Mouse (Mus musculus) intestine, embryonic 15.5 days (tissue): ENCODE results near the gene Nebl. TPM values are rescaled to one million over a fixed set of nuclear protein-coding genes. Genes with fewer than 3 reads are reported as not detected.
A peak's percentile ranks its signal among the peaks of the same experiment; 100 is the strongest.

Source experiments
- ATAC-seq: fragments of 200-750 bp; cut with Nextera tagmentation; 2 replicates; pipeline ENCODE4 v1.8.0; 2017; ENCODE audit warnings: moderate TSS enrichment, moderate library complexity
- H3K27ac ChIP-seq: fragments of 300-500 bp; sonication (generic); 2 replicates; pipeline ENCODE4 v1.5.1; 2015; ENCODE audit warnings: mild to moderate bottlenecking, inconsistent platforms
- H3K27me3 ChIP-seq: fragments of 300-500 bp; sonication (generic); replicated peaks from 2 replicates; pipeline ENCODE4 v1.6.1; 2015; ENCODE audit warnings: inconsistent platforms
- H3K36me3 ChIP-seq: fragments of 300-500 bp; sonication (generic); 2 replicates; pipeline ENCODE4 v1.6.1; 2015; ENCODE audit warnings: inconsistent platforms
- H3K4me1 ChIP-seq: fragments of 300-500 bp; sonication (generic); replicated peaks from 2 replicates; pipeline ENCODE4 v1.6.1; 2015; ENCODE audit warnings: inconsistent platforms
- H3K4me2 ChIP-seq: fragments of 300-500 bp; sonication (generic); replicated peaks from 2 replicates; pipeline ENCODE4 v1.6.1; 2015; ENCODE audit warnings: mild to moderate bottlenecking, inconsistent platforms
- H3K4me3 ChIP-seq: fragments of 300-500 bp; sonication (generic); replicated peaks from 2 replicates; pipeline ENCODE4 v1.5.1; 2015; ENCODE audit warnings: inconsistent platforms
- H3K9ac ChIP-seq: fragments of 300-500 bp; sonication (generic); 2 replicates; pipeline ENCODE4 v1.6.1; 2015; ENCODE audit warnings: inconsistent platforms
- H3K9me3 ChIP-seq: fragments of 300-500 bp; sonication (generic); 2 replicates; pipeline ENCODE4 v1.6.1; 2016; ENCODE audit warnings: inconsistent platforms
- WGBS: fragments of 180-500 bp; shearing (Covaris S2); methylation state at CpG from one replicate; pipeline ENCODE4 v1.1.7; 2015; 5-methylcytosine and 5-hydroxymethylcytosine counted together
- polyA plus RNA-seq: library from polyadenylated mRNA; unstranded; fragments of >200 nt; fragmentation: Nextera tagmentation; extraction: Ambion mirVana; gene quantifications from 2 replicates; pipeline ENCODE4 v1.2.1, GENCODE M21; 2015

Nebl gene
- polyA plus RNA-seq, 1 experiment from 2014 or later: 0.43 TPM

DNA sequence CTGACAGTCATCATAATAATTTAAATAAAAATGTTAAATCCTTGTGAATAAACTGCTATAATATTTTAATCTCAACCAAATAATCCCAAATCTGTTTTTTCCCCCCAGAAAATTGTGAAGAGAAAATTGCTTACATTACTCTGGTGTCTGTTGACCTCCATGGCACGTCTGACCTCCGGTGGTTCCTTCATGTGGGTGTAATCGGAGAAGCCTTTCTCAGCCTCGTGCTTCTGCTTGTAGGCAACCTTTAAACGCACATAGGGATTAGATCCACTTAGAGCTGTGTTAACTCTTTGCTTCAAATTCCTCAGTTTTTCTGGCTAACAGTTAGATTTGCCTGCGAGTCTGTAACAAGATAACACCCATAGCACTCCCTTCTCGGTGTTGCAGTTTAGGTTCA lies 287.7 kb downstream of the Nebl start:
- Histone ChIP-seq H3K36me3 (no peaks in the 10 kb centered on the region), H3K27me3 (no peaks in the 10 kb centered on the region), H3K4me2 (no peak overlapping the region), H3K4me3 (no peak overlapping the region), H3K9me3 (no peaks in the 10 kb centered on the region), H3K9ac (no peak overlapping the region), H3K27ac (no peak overlapping the region), H3K4me1 (no peaks in the 10 kb centered on the region)
- no peak for ATAC-seq
- 33% methylated on average over 7 of the region's 7 CpGs for WGBS

DNA sequence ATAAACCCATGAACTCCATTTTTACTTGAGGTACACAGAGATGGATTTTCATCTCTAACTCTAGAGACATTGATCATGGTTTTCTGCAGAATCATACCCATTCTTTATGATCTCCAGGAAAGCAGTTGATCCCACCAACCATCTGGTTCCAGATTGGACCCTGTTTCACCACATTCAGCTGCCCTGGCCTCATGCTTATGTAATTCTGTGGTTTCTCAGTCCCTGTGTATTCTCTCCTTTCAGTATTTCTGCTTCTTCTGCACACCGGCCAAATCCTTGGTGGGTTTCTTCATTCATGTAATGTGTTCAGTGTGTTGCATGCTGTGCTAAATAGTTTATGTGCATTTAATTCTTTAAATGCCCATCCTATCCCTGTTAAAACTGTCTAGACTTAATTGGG lies 292.9 kb downstream of the Nebl start:
- H3K27me3 ChIP-seq: no peaks in the 10 kb centered on the region
- H3K9me3 ChIP-seq: no peaks in the 10 kb centered on the region
- H3K4me1 ChIP-seq: no peaks in the 10 kb centered on the region
- no peak overlapping the region for H3K4me2 ChIP-seq
- H3K27ac ChIP-seq: no peak overlapping the region
- H3K36me3 ChIP-seq: no peaks in the 10 kb centered on the region
- ATAC-seq: no peak
- 91% methylated on average over 1 of the region's 1 CpGs for WGBS
- H3K4me3 ChIP-seq: no peak overlapping the region
- no peak overlapping the region for H3K9ac ChIP-seq

DNA sequence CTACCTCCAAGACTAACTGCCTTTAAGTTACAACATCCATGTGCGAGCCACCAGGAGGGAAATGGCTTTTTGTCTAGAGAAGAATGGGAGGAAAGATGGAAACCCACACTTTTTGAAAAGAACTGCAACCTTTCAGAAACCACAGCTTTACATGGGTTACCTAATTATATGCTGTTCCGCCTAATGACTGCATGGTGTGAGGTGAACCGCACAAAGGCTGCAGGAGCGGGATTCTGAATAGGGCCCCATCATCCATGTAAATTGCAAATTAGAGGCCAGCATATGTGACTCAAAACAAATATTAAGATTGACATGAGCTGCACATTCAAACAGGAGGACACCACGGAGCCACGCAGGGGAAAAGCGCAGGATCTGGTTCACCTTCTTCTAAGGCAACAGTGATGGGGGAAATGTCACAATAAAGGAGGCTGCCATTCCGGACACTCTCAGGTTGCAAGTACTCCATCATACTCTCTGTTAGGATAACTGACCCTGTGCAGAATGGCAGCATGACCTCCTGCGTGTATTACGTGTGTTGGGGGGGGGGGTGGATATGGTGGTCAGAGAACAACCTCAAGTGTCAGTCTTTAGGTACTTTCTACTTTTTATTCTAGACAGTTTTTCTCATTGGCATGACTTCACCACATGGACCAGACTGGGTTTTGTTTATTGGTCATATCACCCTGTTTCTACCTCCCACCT lies 294.4 kb downstream of the Nebl start:
- Histone ChIP-seq H3K4me3 (no peak overlapping the region), H3K4me2 (no peak overlapping the region), H3K27me3 (no peaks in the 10 kb centered on the region), H3K9ac (no peak overlapping the region), H3K27ac (no peak overlapping the region), H3K36me3 (no peaks in the 10 kb centered on the region), H3K4me1 (no peaks in the 10 kb centered on the region), H3K9me3 (no peaks in the 10 kb centered on the region)
- no peak for ATAC-seq
- 89% methylated on average over 10 of the region's 10 CpGs for WGBS

DNA sequence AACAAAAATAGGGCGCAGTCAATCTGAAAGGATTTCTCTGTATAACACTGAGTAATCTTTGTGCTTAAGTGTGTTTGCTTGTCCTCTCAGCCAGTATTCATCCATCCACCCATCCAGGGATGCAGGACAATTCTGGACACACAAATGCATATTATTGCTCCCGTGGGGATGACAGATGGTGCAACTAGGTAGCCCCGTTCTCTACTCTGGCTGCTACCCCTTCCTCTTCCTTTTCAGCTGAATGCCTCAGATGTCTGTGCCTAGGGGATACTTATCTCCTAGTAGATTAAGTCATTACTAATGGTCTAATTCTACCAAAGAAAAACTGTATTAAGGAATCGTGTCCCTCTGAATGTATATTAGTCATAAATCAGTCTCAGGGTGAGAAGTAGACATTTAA lies 296.0 kb downstream of the Nebl start:
- H3K4me3 ChIP-seq: no peak overlapping the region
- H3K27me3 ChIP-seq: no peaks in the 10 kb centered on the region
- WGBS: 74% methylated on average over 4 of the region's 4 CpGs
- no peak overlapping the region for H3K9ac ChIP-seq
- no peak overlapping the region for H3K4me2 ChIP-seq
- H3K27ac ChIP-seq: no peak overlapping the region
- ATAC-seq: no peak
- H3K9me3 ChIP-seq: no peaks in the 10 kb centered on the region
- H3K36me3 ChIP-seq: no peaks in the 10 kb centered on the region
- H3K4me1 ChIP-seq: no peaks in the 10 kb centered on the region

GRCm38 (mm10) chr2:17429028-17429427 lies 302.2 kb downstream of the Nebl start:
- Histone ChIP-seq H3K9me3 (no peaks in the 10 kb centered on the region), H3K4me2 (no peak overlapping the region), H3K27me3 (no peaks in the 10 kb centered on the region), H3K9ac (no peak overlapping the region), H3K27ac (no peak overlapping the region), H3K4me3 (no peak overlapping the region), H3K36me3 (no peaks in the 10 kb centered on the region), H3K4me1 (no peaks in the 10 kb centered on the region)
- no peak for ATAC-seq
- whole genome bisulfite sequencing: 81% methylated on average over 4 of the region's 4 CpGs

GRCm38 (mm10) chr2:17428156-17428555 lies 303.1 kb downstream of the Nebl start:
- H3K9me3 ChIP-seq: no peaks in the 10 kb centered on the region
- no peak overlapping the region for H3K4me3 ChIP-seq
- H3K27ac ChIP-seq: no peak overlapping the region
- WGBS: 92% methylated on average over 4 of the region's 4 CpGs
- no peak overlapping the region for H3K4me2 ChIP-seq
- no peak for ATAC-seq
- H3K9ac ChIP-seq: no peak overlapping the region
- no peaks in the 10 kb centered on the region for H3K27me3 ChIP-seq
- no peaks in the 10 kb centered on the region for H3K4me1 ChIP-seq
- no peaks in the 10 kb centered on the region for H3K36me3 ChIP-seq

DNA sequence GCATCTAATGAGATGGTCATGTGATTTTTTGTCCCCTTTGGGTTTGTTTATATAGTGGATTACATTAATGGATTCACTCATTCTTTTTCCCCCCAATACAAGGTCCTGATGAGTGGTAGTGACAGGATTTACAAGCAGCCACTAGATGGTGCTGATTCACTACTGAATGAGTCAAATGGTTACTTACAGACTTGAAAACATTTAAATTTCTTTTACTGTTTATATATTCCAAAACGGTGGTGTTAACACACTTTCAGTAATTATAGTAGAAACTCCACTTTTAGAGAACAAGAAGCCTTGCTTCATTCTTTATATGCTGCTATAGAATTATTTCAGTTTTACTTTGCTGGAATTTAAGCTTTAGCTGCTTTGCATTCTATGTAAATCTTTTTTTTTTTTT lies 308.3 kb downstream of the Nebl start:
- no peak overlapping the region for H3K4me2 ChIP-seq
- H3K4me3 ChIP-seq: no peak overlapping the region
- H3K27ac ChIP-seq: no peak overlapping the region
- WGBS: 4% methylated on average over 1 of the region's 1 CpGs
- H3K36me3 ChIP-seq: no peaks in the 10 kb centered on the region
- no peaks in the 10 kb centered on the region for H3K4me1 ChIP-seq
- H3K9ac ChIP-seq: no peak overlapping the region
- H3K9me3 ChIP-seq: no peaks in the 10 kb centered on the region
- no peaks in the 10 kb centered on the region for H3K27me3 ChIP-seq
- peak; percentile 41; the same call in 1 of the 2 replicates for ATAC-seq

DNA sequence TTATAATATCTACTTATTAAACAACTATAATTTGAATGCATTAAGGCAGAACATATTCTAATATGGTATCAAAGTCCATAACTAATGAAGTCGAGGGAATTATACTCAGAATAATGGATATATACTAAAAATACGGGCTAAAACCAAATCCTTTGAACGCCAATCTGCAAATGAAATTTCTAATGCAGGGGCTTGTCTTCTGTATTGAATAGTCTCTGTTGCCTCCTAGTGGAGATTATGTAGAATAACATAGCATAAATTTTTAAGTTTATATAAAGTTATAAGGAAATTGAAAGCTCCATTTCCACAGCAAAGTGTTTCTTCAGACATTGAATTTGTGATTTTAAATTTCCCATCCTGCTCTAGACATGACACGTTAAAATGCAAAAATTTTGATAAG lies 315.9 kb downstream of the Nebl start:
- Histone ChIP-seq H3K4me2 (no peak overlapping the region), H3K36me3 (no peaks in the 10 kb centered on the region), H3K27ac (no peak overlapping the region), H3K4me1 (no peaks in the 10 kb centered on the region), H3K4me3 (no peak overlapping the region), H3K27me3 (no peaks in the 10 kb centered on the region), H3K9me3 (no peaks in the 10 kb centered on the region), H3K9ac (no peak overlapping the region)
- WGBS: 13% methylated on average over 4 of the region's 4 CpGs
- no peak for ATAC-seq

- H3K4me3 ChIP-seq: no peak overlapping the region
- no peak overlapping the region for H3K4me2 ChIP-seq
- no peak overlapping the region for H3K9ac ChIP-seq
- 88% methylated on average over 2 of the region's 2 CpGs for WGBS
- no peaks in the 10 kb centered on the region for H3K36me3 ChIP-seq
- H3K27ac ChIP-seq: no peak overlapping the region
- no peaks in the 10 kb centered on the region for H3K27me3 ChIP-seq
- no peak for ATAC-seq
- no peaks in the 10 kb centered on the region for H3K9me3 ChIP-seq
- no peaks in the 10 kb centered on the region for H3K4me1 ChIP-seq
These were observed 316.9 kb downstream of the Nebl start for GRCm38 (mm10) chr2:17414324-17414723.

DNA sequence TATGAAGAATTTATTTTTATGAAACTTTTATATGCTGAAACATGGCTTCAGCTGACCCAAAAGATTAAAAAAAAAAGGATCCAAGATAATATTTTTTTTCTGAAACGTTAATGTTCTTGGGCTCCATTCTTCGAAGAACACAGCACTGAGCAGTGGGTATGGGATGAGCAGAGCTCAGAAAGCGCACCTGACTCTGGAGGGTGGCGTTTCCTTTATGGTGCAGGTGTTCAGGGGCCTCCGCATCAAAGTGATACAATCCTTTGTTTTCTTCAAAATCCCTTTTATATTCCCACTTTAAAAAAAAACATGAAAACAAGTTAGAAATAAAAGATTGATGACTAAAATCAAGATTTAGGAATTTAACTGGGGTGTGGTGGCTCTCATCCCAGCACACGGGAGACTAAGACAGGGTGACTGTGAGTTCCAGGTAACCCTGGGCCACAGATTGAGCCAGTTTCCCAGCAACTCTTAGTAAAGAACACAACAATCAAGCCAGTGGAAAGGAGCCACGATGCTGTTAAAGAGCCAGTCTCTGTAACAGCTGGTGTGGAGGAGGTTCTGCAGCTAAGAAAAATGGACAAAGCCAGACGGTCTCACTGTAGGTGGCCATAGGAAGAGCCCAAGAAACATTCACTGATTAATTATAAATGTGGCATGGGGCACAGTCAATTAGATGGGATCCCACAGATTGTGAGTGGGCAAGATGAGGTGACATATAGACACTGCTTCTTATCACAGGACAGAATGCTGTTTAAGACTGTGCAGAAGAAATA lies 317.6 kb downstream of the Nebl start:
- Histone ChIP-seq H3K27me3 (no peaks in the 10 kb centered on the region), H3K4me1 (no peaks in the 10 kb centered on the region), H3K9ac (no peak overlapping the region), H3K36me3 (no peaks in the 10 kb centered on the region), H3K9me3 (no peaks in the 10 kb centered on the region), H3K27ac (no peak overlapping the region), H3K4me2 (no peak overlapping the region), H3K4me3 (no peak overlapping the region)
- WGBS: 79% methylated on average over 8 of the region's 8 CpGs
- ATAC-seq: no peak

- H3K4me1 ChIP-seq: no peaks in the 10 kb centered on the region
- ATAC-seq: no peak
- WGBS: 81% methylated on average over 5 of the region's 5 CpGs
- no peaks in the 10 kb centered on the region for H3K36me3 ChIP-seq
- no peak overlapping the region for H3K9ac ChIP-seq
- H3K4me2 ChIP-seq: no peak overlapping the region
- H3K27ac ChIP-seq: no peak overlapping the region
- H3K27me3 ChIP-seq: no peaks in the 10 kb centered on the region
- H3K9me3 ChIP-seq: no peaks in the 10 kb centered on the region
- no peak overlapping the region for H3K4me3 ChIP-seq
These were observed 322.0 kb downstream of the Nebl start for GRCm38 (mm10) chr2:17409276-17409675.

DNA sequence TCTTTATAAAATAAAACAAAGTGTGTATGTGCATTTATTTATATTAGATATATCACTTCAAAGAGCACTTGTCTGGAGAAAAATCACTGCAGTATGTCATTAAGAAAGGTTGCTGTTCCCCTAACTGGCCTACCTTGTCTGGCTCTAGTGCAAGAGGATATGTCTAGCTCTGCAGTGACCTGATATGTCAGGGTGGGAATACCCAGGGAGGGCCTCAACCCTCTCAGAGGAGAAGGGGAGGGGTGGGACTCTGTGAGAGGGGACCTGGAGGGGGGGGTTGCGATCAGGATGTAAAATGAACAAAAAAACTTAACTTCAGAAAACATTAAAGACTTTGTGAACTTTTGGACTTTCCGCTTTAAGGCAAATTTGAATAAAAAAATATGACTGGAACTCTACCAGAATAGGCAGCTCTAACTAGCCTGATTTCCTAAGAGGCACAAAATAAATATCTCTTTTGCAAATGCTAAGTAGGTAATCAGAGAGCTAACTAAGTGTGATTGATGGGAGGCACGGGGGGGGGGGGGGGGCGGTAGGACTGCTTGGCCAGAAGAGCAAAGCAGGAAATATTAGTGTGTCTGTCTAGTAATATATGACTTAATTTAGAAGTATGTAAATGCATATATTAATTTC lies 325.2 kb downstream of the Nebl start:
- Histone ChIP-seq H3K27ac (no peak overlapping the region), H3K27me3 (no peaks in the 10 kb centered on the region), H3K36me3 (no peaks in the 10 kb centered on the region), H3K4me2 (no peak overlapping the region), H3K9me3 (no peaks in the 10 kb centered on the region), H3K4me3 (no peak overlapping the region), H3K9ac (no peak overlapping the region), H3K4me1 (no peaks in the 10 kb centered on the region)
- ATAC-seq: no peak
- 51% methylated on average over 3 of the region's 4 CpGs for WGBS
